Mouse (Mus musculus): ENCODE results near the gene Fggy. TPM values are rescaled to one million over a fixed set of nuclear protein-coding genes. Genes with fewer than 3 reads are reported as not detected.

Gene Fggy
- polyA plus RNA-seq, 1 experiment from 2014 or later = 10.4 TPM

DNA sequence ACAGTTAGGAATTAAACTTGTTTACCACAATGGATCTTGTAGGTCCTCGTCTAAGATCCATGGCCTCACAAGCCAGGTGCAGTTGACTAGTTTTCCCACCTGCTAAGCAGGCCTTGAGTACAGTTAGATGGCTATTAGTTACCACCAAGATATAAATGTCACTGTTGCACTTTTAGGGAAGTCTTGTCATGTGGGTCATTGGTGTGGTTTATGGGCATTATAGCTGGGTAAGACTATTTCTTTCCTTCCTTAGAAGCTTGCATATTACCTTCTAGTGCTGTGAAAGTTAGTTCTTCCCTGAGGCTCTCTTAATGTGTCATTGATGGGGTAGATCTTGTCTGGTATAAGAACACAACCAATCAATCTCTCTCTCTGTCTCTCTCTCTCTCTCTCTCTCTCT lies 152.4 kb downstream of the Fggy start:
- H3K4me1 ChIP-seq = no peaks in the 10 kb centered on the region
- no peak overlapping the region for H3K9ac ChIP-seq
- no peaks in the 10 kb centered on the region for H3K27me3 ChIP-seq (replicated peaks)
- 54% methylated on average over 1 of the region's 1 CpGs for WGBS (ENCODE audit: insufficient replicate concordance)
- H3K4me3 ChIP-seq = no peak overlapping the region
- H3K9me3 ChIP-seq (replicated peaks) = no peaks in the 10 kb centered on the region
- no peaks in the 10 kb centered on the region for H3K36me3 ChIP-seq
- no peak for ATAC-seq
- no peak overlapping the region for H3K4me2 ChIP-seq
- H3K27ac ChIP-seq = no peak overlapping the region

DNA sequence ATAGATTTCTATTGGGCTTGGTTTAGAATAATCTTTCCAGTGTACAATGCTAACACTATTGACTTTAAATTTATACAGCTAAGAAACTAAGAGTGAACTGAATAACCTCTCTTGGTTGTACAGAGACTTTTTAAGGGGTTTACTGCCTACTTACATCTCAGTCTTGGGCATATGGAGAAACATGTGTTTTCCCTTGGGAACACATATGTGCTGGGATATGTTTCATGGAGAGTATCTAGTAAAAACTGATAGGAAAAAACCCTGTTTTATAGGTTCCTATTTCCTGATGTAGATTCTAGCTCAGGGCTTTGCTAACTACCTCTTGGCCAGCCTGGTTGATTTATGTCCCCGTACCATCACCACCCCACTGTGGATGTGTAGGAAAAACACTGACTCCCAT lies 155.5 kb downstream of the Fggy start:
- ATAC-seq = no peak
- no peaks in the 10 kb centered on the region for H3K36me3 ChIP-seq
- H3K27ac ChIP-seq = no peak overlapping the region
- no peak overlapping the region for H3K4me3 ChIP-seq
- no peaks in the 10 kb centered on the region for H3K4me1 ChIP-seq
- H3K4me2 ChIP-seq = no peak overlapping the region
- no peaks in the 10 kb centered on the region for H3K27me3 ChIP-seq (replicated peaks)
- H3K9me3 ChIP-seq (replicated peaks) = no peaks in the 10 kb centered on the region
- H3K9ac ChIP-seq = no peak overlapping the region
- WGBS (ENCODE audit: insufficient replicate concordance) = 83% methylated on average over 1 of the region's 1 CpGs

DNA sequence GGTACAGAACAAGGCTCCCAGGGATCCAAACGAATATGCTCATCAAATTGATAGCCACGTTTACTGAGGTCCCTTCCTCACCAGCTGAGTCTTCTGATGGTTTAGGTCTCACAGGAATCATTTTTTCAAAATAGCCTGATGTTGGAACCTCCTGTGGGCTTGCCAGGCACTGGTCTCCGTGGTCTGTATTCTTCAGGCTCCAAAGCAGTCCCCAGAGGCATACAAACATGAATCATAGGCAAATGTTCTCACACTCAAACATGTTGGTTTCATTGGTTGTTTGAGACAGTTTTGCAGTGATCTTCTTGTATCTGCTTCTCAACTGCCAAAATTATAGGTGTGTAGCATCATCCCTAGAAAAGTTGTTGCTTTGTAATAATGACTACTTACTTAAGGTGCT lies 156.0 kb downstream of the Fggy start:
- Histone ChIP-seq H3K36me3 (no peaks in the 10 kb centered on the region), H3K4me1 (no peaks in the 10 kb centered on the region), H3K27me3 (replicated peaks) (no peaks in the 10 kb centered on the region), H3K4me2 (no peak overlapping the region), H3K9me3 (replicated peaks) (no peaks in the 10 kb centered on the region), H3K27ac (no peak overlapping the region), H3K9ac (no peak overlapping the region), H3K4me3 (no peak overlapping the region)
- 59% methylated on average over 3 of the region's 3 CpGs for WGBS (ENCODE audit: insufficient replicate concordance)
- no peak for ATAC-seq

DNA sequence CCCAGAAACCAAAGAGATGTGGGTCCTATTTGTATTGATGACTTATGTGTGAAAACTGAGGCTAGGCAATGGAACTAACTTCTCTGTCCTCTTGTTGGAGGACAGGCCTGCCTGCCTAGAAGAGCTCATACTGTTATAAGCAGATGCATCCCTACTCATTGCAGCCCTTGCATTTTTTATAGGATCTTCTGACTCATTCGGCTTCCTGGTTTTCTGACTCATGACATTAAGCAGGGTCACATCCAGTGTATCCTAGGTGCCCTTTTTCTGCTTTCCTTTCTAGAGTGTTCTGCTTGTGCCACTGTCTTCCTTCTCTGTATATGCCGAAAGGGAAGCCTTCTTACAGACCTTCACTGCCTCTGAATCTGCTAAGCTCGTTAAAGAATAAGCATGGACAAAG lies 158.8 kb downstream of the Fggy start:
- Histone ChIP-seq H3K4me2 (no peak overlapping the region), H3K27ac (no peak overlapping the region), H3K9ac (no peak overlapping the region), H3K9me3 (replicated peaks) (no peaks in the 10 kb centered on the region), H3K36me3 (no peaks in the 10 kb centered on the region), H3K4me1 (no peaks in the 10 kb centered on the region), H3K4me3 (no peak overlapping the region), H3K27me3 (replicated peaks) (no peaks in the 10 kb centered on the region)
- WGBS (ENCODE audit: insufficient replicate concordance) = 76% methylated on average over 3 of the region's 3 CpGs
- ATAC-seq = no peak

DNA sequence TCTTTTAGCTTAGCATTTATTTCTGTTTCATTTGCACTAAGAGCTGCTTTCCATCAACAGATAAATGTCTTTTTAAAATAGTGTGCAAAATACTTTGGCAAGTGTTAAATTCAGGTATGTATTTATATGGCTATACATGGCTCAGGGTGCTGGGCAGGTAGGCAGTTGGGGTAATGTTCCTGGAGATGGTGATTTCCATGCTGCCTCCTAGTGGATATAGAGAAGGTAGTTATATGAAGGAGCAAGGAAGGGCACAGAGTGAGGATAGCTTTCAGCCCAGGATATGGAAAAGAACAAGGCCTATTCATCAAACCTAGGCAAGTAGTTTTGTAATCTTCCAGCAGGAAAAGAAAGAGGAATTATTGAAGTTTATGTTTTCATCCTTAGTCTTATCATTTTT lies 166.3 kb downstream of the Fggy start:
- no peak for ATAC-seq

DNA sequence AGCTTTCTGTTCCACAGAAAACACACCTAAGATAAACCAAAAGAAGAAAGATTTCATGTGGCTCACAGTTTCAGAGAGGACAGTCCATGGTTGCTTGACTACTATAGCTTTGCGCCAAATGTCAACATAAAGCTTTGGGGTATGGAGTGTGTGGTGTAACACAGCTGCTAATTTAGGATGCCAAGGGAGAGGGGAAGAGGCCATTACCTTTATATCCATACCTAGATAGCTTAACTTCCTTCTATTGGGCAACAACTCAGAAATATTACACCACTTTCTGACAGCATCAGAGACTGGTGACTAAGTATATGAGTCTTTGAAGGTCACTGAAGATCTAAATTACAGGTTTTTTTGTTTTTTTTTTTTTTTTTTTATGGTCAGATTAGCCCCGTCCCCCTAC lies 169.1 kb downstream of the Fggy start:
- H3K4me3 ChIP-seq = no peak overlapping the region
- no peaks in the 10 kb centered on the region for H3K36me3 ChIP-seq
- no peaks in the 10 kb centered on the region for H3K4me1 ChIP-seq
- H3K27ac ChIP-seq = no peak overlapping the region
- 65% methylated on average over 2 of the region's 2 CpGs for WGBS (ENCODE audit: insufficient replicate concordance)
- H3K27me3 ChIP-seq (replicated peaks) = no peaks in the 10 kb centered on the region
- no peak overlapping the region for H3K4me2 ChIP-seq
- no peaks in the 10 kb centered on the region for H3K9me3 ChIP-seq (replicated peaks)
- ATAC-seq = no peak
- H3K9ac ChIP-seq = no peak overlapping the region

More for the DNA sequence above, 166.3 kb downstream of the Fggy start:
- Histone ChIP-seq H3K36me3 (no peaks in the 10 kb centered on the region), H3K27ac (no peak overlapping the region), H3K4me3 (no peak overlapping the region), H3K9ac (no peak overlapping the region), H3K4me1 (no peaks in the 10 kb centered on the region), H3K4me2 (no peak overlapping the region), H3K27me3 (replicated peaks) (no peaks in the 10 kb centered on the region), H3K9me3 (replicated peaks) (no peaks in the 10 kb centered on the region)

DNA sequence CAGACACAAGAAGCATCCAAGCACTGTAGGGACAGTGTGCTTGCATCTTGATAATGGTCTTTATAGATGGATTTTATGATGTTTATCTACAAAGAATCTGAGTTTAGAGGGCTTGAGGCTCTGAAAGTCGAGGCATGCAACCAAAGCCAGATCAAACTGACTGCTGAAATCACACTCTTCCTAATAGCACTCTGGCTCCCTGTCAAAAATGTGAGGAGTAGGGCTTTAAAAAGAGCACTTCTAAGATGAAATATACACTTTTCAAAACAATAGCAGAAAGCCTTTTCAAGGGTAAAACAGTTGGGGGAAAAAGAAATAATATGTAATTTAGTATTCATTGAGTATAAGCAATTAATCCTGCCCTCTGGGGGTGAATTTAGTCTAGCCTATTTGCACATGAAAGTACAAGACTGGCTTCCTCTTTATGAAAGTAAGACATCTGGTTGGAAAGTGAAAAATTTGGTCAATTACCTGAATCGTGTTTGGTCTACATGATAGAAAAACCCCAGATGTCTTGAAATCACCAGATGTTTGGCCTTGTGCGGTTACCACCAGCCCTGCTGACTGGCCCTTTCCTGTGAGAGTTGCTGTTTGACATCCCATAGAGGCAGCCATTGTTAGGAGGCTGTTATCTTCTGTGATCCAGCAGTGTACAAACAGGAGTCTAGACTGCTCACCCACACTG lies 172.0 kb downstream of the Fggy start:
- ATAC-seq = no peak
- Histone ChIP-seq H3K9me3 (replicated peaks) (no peaks in the 10 kb centered on the region), H3K4me2 (no peak overlapping the region), H3K4me3 (no peak overlapping the region), H3K36me3 (no peaks in the 10 kb centered on the region), H3K27ac (no peak overlapping the region), H3K27me3 (replicated peaks) (no peaks in the 10 kb centered on the region), H3K9ac (no peak overlapping the region), H3K4me1 (no peaks in the 10 kb centered on the region; the same call in 1 of the 2 replicates)
- WGBS (ENCODE audit: insufficient replicate concordance) = 46% methylated on average over 3 of the region's 3 CpGs

DNA sequence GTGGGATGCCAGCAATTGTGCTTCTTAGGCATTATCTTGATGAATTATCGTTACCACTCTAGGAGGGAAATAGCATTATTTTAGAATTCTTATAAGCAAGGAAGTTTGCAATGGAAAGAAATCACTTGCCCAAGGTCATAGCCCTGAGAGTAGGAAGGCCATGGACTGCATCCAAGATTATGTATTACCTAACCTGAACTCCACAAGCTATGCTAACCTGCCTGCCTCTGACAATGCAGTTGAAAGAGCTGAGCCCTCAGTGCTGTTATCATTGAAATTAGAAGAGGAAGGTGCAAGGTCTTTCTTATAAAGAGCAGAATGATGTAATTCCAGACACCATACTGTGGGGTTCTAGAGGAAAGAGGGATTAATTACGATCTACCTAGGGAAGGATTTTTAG lies 173.8 kb downstream of the Fggy start:
- ATAC-seq = no peak
- Histone ChIP-seq H3K4me2 (no peak overlapping the region), H3K27ac (no peak overlapping the region), H3K27me3 (replicated peaks) (no peaks in the 10 kb centered on the region), H3K36me3 (no peaks in the 10 kb centered on the region), H3K4me1 (no peaks in the 10 kb centered on the region; the same call in 1 of the 2 replicates), H3K9me3 (replicated peaks) (no peaks in the 10 kb centered on the region), H3K9ac (no peak overlapping the region), H3K4me3 (no peak overlapping the region)
- WGBS (ENCODE audit: insufficient replicate concordance) = 70% methylated on average over 2 of the region's 2 CpGs

DNA sequence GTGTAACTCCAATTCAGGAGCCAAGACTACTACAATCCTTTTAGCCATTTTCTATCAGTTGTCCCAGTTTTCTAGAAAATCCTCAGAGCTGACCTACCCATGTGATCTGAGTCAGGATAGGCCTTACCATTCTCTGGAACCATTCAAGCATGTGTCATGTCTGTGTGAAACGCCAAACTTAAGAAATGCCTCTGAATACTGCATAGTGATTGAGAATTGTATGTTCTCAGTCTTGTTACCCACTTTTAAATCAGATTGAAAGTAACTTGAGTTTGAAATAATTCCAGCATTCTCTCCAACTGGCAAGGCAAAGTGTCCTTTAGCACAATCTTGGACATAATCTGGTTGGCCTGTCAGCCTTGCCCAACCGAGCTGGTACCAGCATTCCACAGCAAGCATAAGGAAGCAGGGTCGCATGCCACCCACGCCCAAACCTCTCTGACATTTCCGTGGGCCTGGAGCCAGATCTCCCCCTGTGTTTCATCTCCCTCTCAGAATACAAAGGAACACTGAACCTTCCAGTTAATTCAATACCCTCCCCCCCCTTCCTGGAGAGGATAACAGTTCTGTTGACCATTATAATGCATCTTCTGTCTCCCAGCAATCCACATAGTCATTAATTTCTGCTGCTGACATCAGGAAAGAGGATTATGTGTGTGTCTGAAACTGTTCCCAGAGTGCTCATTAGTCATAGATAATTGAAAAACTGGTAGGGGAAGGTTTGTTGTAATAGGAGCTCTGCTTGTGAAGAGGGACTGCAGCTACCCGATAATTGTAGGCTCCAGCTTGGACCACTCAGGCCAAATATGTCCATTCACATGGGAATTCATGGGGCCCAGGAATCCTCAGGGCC lies 176.3 kb downstream of the Fggy start:
- ATAC-seq = no peak
- WGBS (ENCODE audit: insufficient replicate concordance) = 52% methylated on average over 6 of the region's 6 CpGs

DNA sequence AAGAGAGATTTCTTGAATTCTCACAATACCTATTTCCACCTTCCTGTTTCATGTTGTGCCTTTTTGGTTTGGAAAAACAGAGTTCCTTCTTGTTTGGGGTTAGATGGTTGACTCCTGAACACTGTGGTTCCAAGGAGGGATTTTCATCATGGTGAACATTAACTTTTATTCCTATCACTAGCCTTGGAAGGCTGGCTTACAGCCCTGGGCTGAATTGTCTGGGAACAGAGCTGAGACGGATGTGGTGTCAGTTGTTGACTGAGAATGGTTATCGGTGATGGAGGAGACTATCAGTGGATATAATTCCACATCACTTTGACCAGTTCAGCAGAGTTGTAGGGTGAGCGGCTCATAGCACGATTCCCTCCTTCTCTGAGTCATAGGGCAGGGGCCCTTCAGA lies 178.7 kb downstream of the Fggy start:
- ATAC-seq = no peak
- 70% methylated on average over 4 of the region's 4 CpGs for WGBS (ENCODE audit: insufficient replicate concordance)
- H3K36me3 ChIP-seq = no peaks in the 10 kb centered on the region
- no peaks in the 10 kb centered on the region for H3K9me3 ChIP-seq (replicated peaks)
- H3K27me3 ChIP-seq (replicated peaks) = no peaks in the 10 kb centered on the region
- no peak overlapping the region for H3K4me2 ChIP-seq
- peaks cover 12% of the 10 kb centered on the region; the same call in 1 of the 2 replicates for H3K4me1 ChIP-seq
- no peak overlapping the region for H3K27ac ChIP-seq
- no peak overlapping the region for H3K9ac ChIP-seq
- H3K4me3 ChIP-seq = no peak overlapping the region

More for the DNA sequence above, 176.3 kb downstream of the Fggy start:
- Histone ChIP-seq H3K9ac (no peak overlapping the region), H3K4me2 (no peak overlapping the region), H3K9me3 (replicated peaks) (no peaks in the 10 kb centered on the region), H3K27ac (no peak overlapping the region; the same call in 1 of the 2 replicates), H3K4me1 (peaks cover 9% of the 10 kb centered on the region; the same call in 1 of the 2 replicates), H3K27me3 (replicated peaks) (no peaks in the 10 kb centered on the region), H3K36me3 (no peaks in the 10 kb centered on the region), H3K4me3 (no peak overlapping the region)

DNA sequence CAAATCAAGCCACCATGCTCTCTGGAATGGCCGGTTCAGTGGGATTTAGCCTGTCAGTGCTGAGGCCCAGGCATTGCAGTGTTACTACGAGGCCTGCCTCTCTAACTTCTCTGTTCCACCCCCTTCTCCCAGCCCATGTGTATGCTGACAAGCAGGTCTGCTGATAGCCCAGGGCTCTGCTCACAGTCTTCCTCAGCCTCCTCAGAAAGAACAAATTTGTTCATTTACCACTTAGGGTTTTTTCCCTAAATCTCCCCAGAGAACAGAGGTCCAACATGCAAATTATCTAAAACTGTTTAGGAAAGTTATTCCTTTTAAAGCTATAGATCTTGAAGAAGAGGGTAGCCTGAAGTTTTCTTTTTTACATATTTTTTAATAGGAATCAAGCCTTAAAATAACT lies 179.4 kb downstream of the Fggy start:
- no peak for ATAC-seq
- H3K27ac ChIP-seq = no peak overlapping the region
- H3K27me3 ChIP-seq (replicated peaks) = no peaks in the 10 kb centered on the region

DNA sequence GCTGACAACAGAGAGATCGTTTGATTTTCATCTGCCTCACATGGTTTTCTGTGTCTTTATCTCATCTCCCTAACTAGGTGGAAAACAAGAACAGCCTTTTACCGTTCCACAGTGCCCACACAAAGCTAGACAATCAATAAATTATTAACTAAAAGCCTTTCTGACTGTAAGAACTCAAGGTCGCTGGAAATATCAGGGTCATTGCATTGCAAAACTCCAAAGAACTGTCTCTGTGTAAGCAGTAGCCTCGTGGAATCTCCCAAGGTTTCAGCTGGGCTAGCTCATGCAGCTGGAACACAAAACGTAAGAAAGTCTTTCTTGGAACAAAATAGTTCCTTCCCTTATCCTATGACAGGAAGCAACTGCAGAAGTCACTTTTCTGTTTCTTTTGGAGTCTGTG lies 180.9 kb downstream of the Fggy start:
- no peak overlapping the region for H3K4me2 ChIP-seq
- no peaks in the 10 kb centered on the region for H3K27me3 ChIP-seq (replicated peaks)
- H3K27ac ChIP-seq = no peak overlapping the region
- 33% methylated on average over 5 of the region's 5 CpGs for WGBS (ENCODE audit: insufficient replicate concordance)
- ATAC-seq = peak; percentile 63; the same call in 1 of the 2 replicates
- no peaks in the 10 kb centered on the region for H3K36me3 ChIP-seq
- H3K9me3 ChIP-seq (replicated peaks) = no peaks in the 10 kb centered on the region
- H3K4me1 ChIP-seq = peaks cover 16% of the 10 kb centered on the region; the same call in 1 of the 2 replicates
- H3K9ac ChIP-seq = no peak overlapping the region
- H3K4me3 ChIP-seq = no peak overlapping the region

More for the DNA sequence above, 179.4 kb downstream of the Fggy start:
- Histone ChIP-seq H3K4me2 (no peak overlapping the region), H3K4me3 (no peak overlapping the region), H3K36me3 (no peaks in the 10 kb centered on the region), H3K9ac (no peak overlapping the region), H3K9me3 (replicated peaks) (no peaks in the 10 kb centered on the region), H3K4me1 (peaks cover 16% of the 10 kb centered on the region; the same call in 1 of the 2 replicates)
- WGBS (ENCODE audit: insufficient replicate concordance) = 49% methylated on average over 2 of the region's 2 CpGs

Measured in liver, embryonic 12.5 days (tissue).